Mouse (Mus musculus) urinary bladder, postnatal 25 days (tissue): ENCODE measurements around the gene Pnmal2.
A peak's percentile ranks its signal among the peaks of the same experiment; 100 is the strongest.

Source experiments
- DNase-seq: peaks from one replicate; pipeline ENCODE4 v3.0.0; 2022; ENCODE audit warnings: low spot score

The Pnmal2 gene

GRCm38 (mm10) chr7:16982859-16983568, 38.5 kb downstream of the Pnmal2 start, which contains the start of gene Gm42372:
Gene Gm42372, plus strand, starts transcription at chr7:16983086.
- DNase-seq = no peak

- no peak for DNase-seq
Observed at GRCm38 (mm10) chr7:16987541-16988149, 43.2 kb downstream of the Pnmal2 start.

GRCm38 (mm10) chr7:16988405-16988804, 43.9 kb downstream of the Pnmal2 start:
- DNase-seq = no peak

GRCm38 (mm10) chr7:16990006-16990744, 45.7 kb downstream of the Pnmal2 start:
- DNase-seq = no peak

GRCm38 (mm10) chr7:16991681-16992450, 47.4 kb downstream of the Pnmal2 start:
- no peak for DNase-seq

- no peak for DNase-seq
Observed at GRCm38 (mm10) chr7:16992451-16992807, 47.9 kb downstream of the Pnmal2 start, which contains the start of gene Ccdc8. Gene Ccdc8, plus strand, starts transcription at chr7:16992708.

GRCm38 (mm10) chr7:16993651-16994399, 49.3 kb downstream of the Pnmal2 start:
- DNase-seq = peak; percentile 56

- no peak for DNase-seq
Observed at GRCm38 (mm10) chr7:16994400-16994799, 49.9 kb downstream of the Pnmal2 start.

- no peak for DNase-seq
Observed at GRCm38 (mm10) chr7:16995345-16995744, 50.9 kb downstream of the Pnmal2 start.
